Comparison of ENCODE assay signal across 10 mouse cellular contexts in the genomic region with DNA sequence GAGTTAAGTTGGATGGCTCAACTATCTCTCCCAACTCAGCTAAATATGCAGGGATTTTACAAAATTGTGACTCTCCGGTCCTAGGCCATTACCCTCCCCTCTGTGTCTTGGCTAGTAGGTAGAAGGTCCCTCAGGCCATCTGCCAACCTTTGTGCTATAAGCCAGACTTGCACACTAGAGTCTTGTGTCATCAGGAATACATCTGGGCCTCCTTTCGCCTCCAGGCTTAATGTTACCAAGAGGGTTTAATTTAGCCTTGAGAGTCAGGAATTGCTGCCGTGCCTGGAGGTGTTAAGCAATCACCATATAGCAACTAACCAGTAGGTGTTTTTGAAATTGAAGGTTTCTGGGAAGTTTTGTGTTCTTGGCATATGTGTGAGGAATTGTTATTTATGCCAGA.
DNase-seq lines count a peak whose midpoint lies in the region; ATAC-seq and TF ChIP-seq lines count a peak whose summit lies in the region.
"Had no signal": no experiment of that assay in that cellular context is flagged by ENCODE, and none has a peak within 500 bp of the region (broad histone marks: within the 10 kb centered on the region; RNA-seq: fewer than 3 reads in every experiment).

No protein-coding gene starts in this region.

- WGBS in midbrain, embryonic 14.5 days, result 93% methylated on average over 3 of the region's 3 CpGs
- WGBS in midbrain, embryonic 11.5 days, result 88% methylated on average over 3 of the region's 3 CpGs
- 73% methylated on average over 3 of the region's 3 CpGs for WGBS in hindbrain, embryonic 16.5 days
- WGBS in stomach, postnatal 0 days, result 81% methylated on average over 3 of the region's 3 CpGs

- H3K36me3 ChIP-seq in midbrain, embryonic 14.5 days (ENCODE audit: control insufficient read depth, insufficient read depth, low read length), result no peaks in the 10 kb centered on the region
- H3K36me3 ChIP-seq in midbrain, embryonic 11.5 days (ENCODE audit: control insufficient read depth, insufficient read depth, low read length), result no peaks in the 10 kb centered on the region
- no peaks in the 10 kb centered on the region for H3K36me3 ChIP-seq in hindbrain, embryonic 16.5 days (ENCODE audit: control insufficient read depth, insufficient read depth, low read length)
- no peaks in the 10 kb centered on the region for H3K36me3 ChIP-seq in stomach, postnatal 0 days (ENCODE audit: control insufficient read depth, insufficient read depth, low read length)
- H3K36me3 ChIP-seq: liver, embryonic 12.5 days had no signal

- no peaks in the 10 kb centered on the region for H3K9me3 ChIP-seq in midbrain, embryonic 14.5 days (ENCODE audit: control insufficient read depth, low read length)
- no peaks in the 10 kb centered on the region for H3K9me3 ChIP-seq in midbrain, embryonic 11.5 days (ENCODE audit: control insufficient read depth, low read length)
- H3K9me3 ChIP-seq in hindbrain, embryonic 16.5 days (ENCODE audit: control insufficient read depth, low read length), result no peaks in the 10 kb centered on the region
- H3K9me3 ChIP-seq in stomach, postnatal 0 days (ENCODE audit: control insufficient read depth, low read length), result no peaks in the 10 kb centered on the region
- H3K9me3 ChIP-seq: liver, embryonic 12.5 days; neural tube, embryonic 12.5 days had no signal

- no peak for TF ChIP-seq CTCF in stomach, postnatal 0 days (IDR thresholded peaks at IDR 0.05; ENCODE audit: low read depth)

- DNase-seq in heart, adult 18-20 months, result peak; percentile 18 to 33
- DNase-seq in heart, adult 8-10 months (ENCODE audit: low spot score), result no peak
- no peak for DNase-seq in midbrain, embryonic 14.5 days
- no peak for DNase-seq in midbrain, embryonic 11.5 days (ENCODE audit: low spot score, missing footprints)
- no peak for DNase-seq in stomach, postnatal 0 days (ENCODE audit: low spot score)
- no peak for DNase-seq in embryo, embryonic 10 days (ENCODE audit: low spot score)

- H3K9ac ChIP-seq in midbrain, embryonic 14.5 days (replicated peaks; ENCODE audit: low read length), result no peak overlapping the region
- H3K9ac ChIP-seq in midbrain, embryonic 11.5 days (ENCODE audit: low read length), result no peak overlapping the region
- no peak overlapping the region for H3K9ac ChIP-seq in hindbrain, embryonic 16.5 days (ENCODE audit: low read depth, low read length)
- no peak overlapping the region for H3K9ac ChIP-seq in stomach, postnatal 0 days (ENCODE audit: low read length)
- H3K9ac ChIP-seq: liver, embryonic 12.5 days; neural tube, embryonic 12.5 days had no signal

- H3K4me3 ChIP-seq in midbrain, embryonic 14.5 days (replicated peaks; ENCODE audit: low read depth, low read length), result no peak overlapping the region
- H3K4me3 ChIP-seq in midbrain, embryonic 11.5 days (ENCODE audit: low read depth, low read length), result no peak overlapping the region
- H3K4me3 ChIP-seq in hindbrain, embryonic 16.5 days (ENCODE audit: low read length), result no peak overlapping the region
- no peak overlapping the region for H3K4me3 ChIP-seq in stomach, postnatal 0 days (ENCODE audit: low read depth, low read length)
- H3K4me3 ChIP-seq: liver, embryonic 12.5 days; neural tube, embryonic 12.5 days had no signal

- no peaks in the 10 kb centered on the region for H3K27me3 ChIP-seq in midbrain, embryonic 14.5 days (ENCODE audit: control insufficient read depth, insufficient read depth, low read length)
- H3K27me3 ChIP-seq in midbrain, embryonic 11.5 days (ENCODE audit: control insufficient read depth, insufficient read depth, low read length), result no peaks in the 10 kb centered on the region
- no peaks in the 10 kb centered on the region for H3K27me3 ChIP-seq in hindbrain, embryonic 16.5 days (replicated peaks; ENCODE audit: control insufficient read depth, insufficient read depth, low read length)
- H3K27me3 ChIP-seq in stomach, postnatal 0 days (ENCODE audit: control insufficient read depth, insufficient read depth, low read length), result no peaks in the 10 kb centered on the region
- H3K27me3 ChIP-seq: liver, embryonic 12.5 days; neural tube, embryonic 12.5 days had no signal

- H3K4me1 ChIP-seq in midbrain, embryonic 14.5 days (ENCODE audit: control insufficient read depth, insufficient read depth, low read length), result peaks cover 15% of the 10 kb centered on the region
- peaks cover 4% of the 10 kb centered on the region; the same call in 1 of the 2 replicates for H3K4me1 ChIP-seq in midbrain, embryonic 11.5 days (ENCODE audit: control insufficient read depth, insufficient read depth, low read length)
- peaks cover 12% of the 10 kb centered on the region for H3K4me1 ChIP-seq in hindbrain, embryonic 16.5 days (ENCODE audit: control insufficient read depth, insufficient read depth, low read depth, low read length)
- H3K4me1 ChIP-seq in stomach, postnatal 0 days (replicated peaks; ENCODE audit: control insufficient read depth, insufficient read depth), result 0 out of 2 replicates have a peak, but pooled peaks cover 2% of the 10 kb centered on the region

- no peak for TF ChIP-seq EP300 in stomach, postnatal 0 days (optimal IDR thresholded peaks at IDR 0.05)

- no peak overlapping the region for H3K4me2 ChIP-seq in midbrain, embryonic 14.5 days (ENCODE audit: low read length)
- H3K4me2 ChIP-seq in midbrain, embryonic 11.5 days, result no peak overlapping the region
- no peak overlapping the region for H3K4me2 ChIP-seq in hindbrain, embryonic 16.5 days (ENCODE audit: low read length)
- H3K4me2 ChIP-seq in stomach, postnatal 0 days (replicated peaks; ENCODE audit: low read depth), result no peak overlapping the region

- H3K27ac ChIP-seq in midbrain, embryonic 14.5 days (replicated peaks; ENCODE audit: low read depth, low read length), result peak overlapping the region; percentile 86
- H3K27ac ChIP-seq in midbrain, embryonic 11.5 days (ENCODE audit: low read depth, low read length), result no peak overlapping the region
- peak overlapping the region; percentile 1; the same call in 1 of the 2 replicates for H3K27ac ChIP-seq in hindbrain, embryonic 16.5 days (ENCODE audit: low read depth, low read length)
- H3K27ac ChIP-seq in stomach, postnatal 0 days (replicated peaks), result 0 out of 2 replicates have a peak overlapping the region, but pooled peaks have one; percentile 35
- H3K27ac ChIP-seq: liver, embryonic 12.5 days; neural tube, embryonic 12.5 days had no signal

- ATAC-seq in midbrain, embryonic 14.5 days (ENCODE audit: low FRiP score, low TSS enrichment), result no peak
- no peak for ATAC-seq in midbrain, embryonic 11.5 days (ENCODE audit: low FRiP score)
- ATAC-seq in hindbrain, embryonic 16.5 days, result no peak
- no peak for ATAC-seq in stomach, postnatal 0 days (ENCODE audit: low FRiP score, low TSS enrichment)
- no peak for ATAC-seq in CD4-positive, CD25-positive, alpha-beta regulatory T cell, adult 4 months
- ATAC-seq: liver, embryonic 12.5 days had no signal

Comparison
In these comparisons a context has a peak if more than half of its experiments do, and no peak if none do; other contexts are left out.
1. DNase-seq: peak in heart, adult 18-20 months (2 of 2); none in heart, adult 8-10 months (single experiment), midbrain, embryonic 14.5 days (single experiment), midbrain, embryonic 11.5 days (single experiment), stomach, postnatal 0 days (single experiment) and embryo, embryonic 10 days (single experiment).